Mouse (Mus musculus): ENCODE results near the gene Greb1. TPM values are rescaled to one million over a fixed set of nuclear protein-coding genes. Genes with fewer than 3 reads are reported as not detected.

Greb1 gene
- total RNA-seq, 1 experiment, result 3.2 TPM

GRCm38 (mm10) chr12:16844623-16845592 is 44.2 kb upstream of the Greb1 start:
- DNase-seq (ENCODE audit: low read depth, low spot score), result no peak
- no peaks in the 10 kb centered on the region for H3K36me3 ChIP-seq (ENCODE audit: control insufficient read depth, insufficient read depth, low read length, poor library complexity, severe bottlenecking)
- no peak for TF ChIP-seq HCFC1 (IDR thresholded peaks at IDR 0.05; ENCODE audit: borderline replicate concordance, insufficient read depth, low read length)
- no peak for TF ChIP-seq ZC3H11A (IDR thresholded peaks at IDR 0.05; ENCODE audit: borderline replicate concordance, low read depth, low read length)
- no peak for TF ChIP-seq ZNF384 (IDR thresholded peaks at IDR 0.05; ENCODE audit: low read depth, low read length)
- no peak for TF ChIP-seq CHD2 (IDR thresholded peaks at IDR 0.05; ENCODE audit: low read depth, low read length)
- TF ChIP-seq MAFK (IDR thresholded peaks at IDR 0.05; ENCODE audit: insufficient read depth, low read depth, low read length), result no peak
- H3K9me3 ChIP-seq (ENCODE audit: control insufficient read depth, insufficient read depth, low read depth, low read length), result no peaks in the 10 kb centered on the region
- peaks cover 0 to 3% of the 10 kb centered on the region in 2 experiments; a peak in 2 of 4 replicates for H3K4me1 ChIP-seq (ENCODE audit: control insufficient read depth in 2 of 2, insufficient read depth in 2 of 2, low read length in 2 of 2, poor library complexity in 1 of 2)
- no peak overlapping the region for H3K27ac ChIP-seq (ENCODE audit: insufficient read depth, low read depth, low read length, poor library complexity, severe bottlenecking)
- no peak overlapping the region for H3K9ac ChIP-seq (ENCODE audit: insufficient read depth, low read depth, low read length, poor library complexity, severe bottlenecking)
- in situ Hi-C loops (cut with MboI; ENCODE audit: low sequenced_read_pairs in 2 of 2, unreplicated experiment in 2 of 2), result no loop called here
- no peak overlapping the region for H3K4me3 ChIP-seq (ENCODE audit: insufficient read depth in 1 of 2, low read depth in 1 of 2, low read length in 2 of 2, poor library complexity in 1 of 2, severe bottlenecking in 1 of 2)

DNA sequence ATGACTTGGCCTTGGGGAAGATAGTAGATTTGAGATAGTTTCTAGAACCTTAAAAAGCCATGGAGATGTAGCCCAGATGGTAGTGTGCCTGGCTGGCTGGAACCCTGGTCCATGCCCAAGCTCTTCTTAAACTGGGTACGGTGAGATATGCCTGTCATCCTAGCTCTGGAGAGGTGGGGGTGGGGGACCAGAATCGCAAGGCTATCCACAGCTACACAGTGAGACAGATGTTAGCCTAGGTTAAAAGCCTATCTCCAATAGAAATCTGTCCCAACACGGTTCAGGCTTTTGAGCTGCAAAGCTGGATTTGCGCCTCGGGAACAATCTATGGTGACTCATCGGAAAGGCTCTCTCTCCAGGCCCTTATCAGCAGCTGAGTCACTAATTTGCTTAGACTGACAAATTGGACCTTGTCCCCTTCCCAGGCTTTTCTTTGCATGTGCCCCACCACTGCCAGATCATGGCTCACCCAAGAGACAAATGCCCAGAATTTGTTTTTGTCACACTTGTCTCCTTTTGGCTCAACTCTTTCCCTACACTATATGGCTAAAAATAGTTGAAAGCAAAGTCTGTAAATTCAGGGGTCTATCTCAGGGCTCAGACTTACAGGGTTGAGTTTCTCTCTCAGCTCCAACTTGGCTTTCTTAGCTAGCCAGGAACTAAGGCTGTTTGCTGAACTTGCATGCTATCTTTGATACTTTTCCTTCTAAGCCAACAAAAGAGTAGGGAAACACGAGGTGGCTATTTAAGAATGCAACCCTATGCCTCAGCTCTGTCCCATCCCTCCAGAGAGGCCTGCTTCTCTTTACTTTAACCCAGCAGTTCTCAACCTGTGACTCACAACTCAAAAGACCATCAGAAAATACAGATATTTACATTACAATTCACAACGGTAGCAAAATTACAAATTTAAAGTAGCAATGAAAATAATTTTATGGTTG is 40.4 kb upstream of the Greb1 start:
- no peak for DNase-seq (ENCODE audit: low read depth, low spot score)
- Histone ChIP-seq H3K4me1 (ENCODE audit: control insufficient read depth in 2 of 2, insufficient read depth in 2 of 2, low read length in 2 of 2, poor library complexity in 1 of 2) (no peaks in the 10 kb centered on the region; a peak in 1 of 4 replicates), H3K36me3 (ENCODE audit: control insufficient read depth, insufficient read depth, low read length, poor library complexity, severe bottlenecking) (no peaks in the 10 kb centered on the region), H3K27ac (ENCODE audit: insufficient read depth, low read depth, low read length, poor library complexity, severe bottlenecking) (no peak overlapping the region), H3K4me3 (ENCODE audit: insufficient read depth in 1 of 2, low read depth in 1 of 2, low read length in 2 of 2, poor library complexity in 1 of 2, severe bottlenecking in 1 of 2) (no peak overlapping the region), H3K9me3 (ENCODE audit: control insufficient read depth, insufficient read depth, low read depth, low read length) (no peaks in the 10 kb centered on the region), H3K9ac (ENCODE audit: insufficient read depth, low read depth, low read length, poor library complexity, severe bottlenecking) (no peak overlapping the region)
- in situ Hi-C loops (cut with MboI; ENCODE audit: low sequenced_read_pairs in 2 of 2, unreplicated experiment in 2 of 2), result no loop called here
- TF ChIP-seq MAFK (IDR thresholded peaks at IDR 0.05; ENCODE audit: insufficient read depth, low read depth, low read length) (0 out of 2 replicates have a peak, but pooled peaks have one; percentile 46), ZNF384 (IDR thresholded peaks at IDR 0.05; ENCODE audit: low read depth, low read length) (no peak)

- Histone ChIP-seq H3K36me3 (ENCODE audit: control insufficient read depth, insufficient read depth, low read length, poor library complexity, severe bottlenecking) (no peaks in the 10 kb centered on the region), H3K27ac (ENCODE audit: insufficient read depth, low read depth, low read length, poor library complexity, severe bottlenecking) (no peak overlapping the region), H3K4me1 (ENCODE audit: control insufficient read depth in 2 of 2, insufficient read depth in 2 of 2, low read length in 2 of 2, poor library complexity in 1 of 2) (no peaks in the 10 kb centered on the region; a peak in 1 of 4 replicates), H3K4me3 (ENCODE audit: insufficient read depth in 1 of 2, low read depth in 1 of 2, low read length in 2 of 2, poor library complexity in 1 of 2, severe bottlenecking in 1 of 2) (no peak overlapping the region), H3K9me3 (ENCODE audit: control insufficient read depth, insufficient read depth, low read depth, low read length) (no peaks in the 10 kb centered on the region), H3K9ac (ENCODE audit: insufficient read depth, low read depth, low read length, poor library complexity, severe bottlenecking) (no peak overlapping the region)
- no peak for DNase-seq (ENCODE audit: low read depth, low spot score)
- TF ChIP-seq HCFC1 (IDR thresholded peaks at IDR 0.05; ENCODE audit: borderline replicate concordance, insufficient read depth, low read length), result no peak
- no peak for TF ChIP-seq CHD2 (IDR thresholded peaks at IDR 0.05; ENCODE audit: low read depth, low read length)
- TF ChIP-seq MAFK (IDR thresholded peaks at IDR 0.05; ENCODE audit: insufficient read depth, low read depth, low read length), result no peak
- no peak for TF ChIP-seq ZC3H11A (IDR thresholded peaks at IDR 0.05; ENCODE audit: borderline replicate concordance, low read depth, low read length)
- no peak for TF ChIP-seq ZNF384 (IDR thresholded peaks at IDR 0.05; ENCODE audit: low read depth, low read length)
- in situ Hi-C loops (cut with MboI; ENCODE audit: low sequenced_read_pairs in 2 of 2, unreplicated experiment in 2 of 2), result loop anchor here in 1 of 2 experiments (5.0 kb wide), 1 partner anchor 35 kb away; no protein-coding TSS in a partner anchor
Measured at GRCm38 (mm10) chr12:16837766-16838165, 37.1 kb upstream of the Greb1 start.

DNA sequence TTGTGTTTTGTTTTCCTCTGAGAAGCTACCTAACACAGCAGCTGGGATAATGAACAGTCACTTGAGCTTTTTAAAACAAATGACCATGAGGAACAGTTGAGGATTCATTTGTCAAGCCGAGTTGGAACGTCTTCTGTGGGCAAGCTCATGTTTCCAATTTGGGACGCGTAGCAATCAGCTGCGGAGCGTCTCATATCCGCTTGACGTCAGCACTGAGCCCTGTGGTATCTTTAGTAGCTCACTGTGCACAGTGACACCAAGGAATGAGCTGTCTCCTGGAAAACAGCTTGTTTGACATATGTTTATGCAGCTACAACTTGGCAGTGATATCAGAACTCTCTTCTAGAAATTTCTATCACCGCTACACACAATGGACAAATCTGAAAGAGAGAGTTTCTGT is 35.5 kb upstream of the Greb1 start:
- no peaks in the 10 kb centered on the region for H3K36me3 ChIP-seq (ENCODE audit: control insufficient read depth, insufficient read depth, low read length, poor library complexity, severe bottlenecking)
- no peak for DNase-seq (ENCODE audit: low read depth, low spot score)
- H3K27ac ChIP-seq (ENCODE audit: insufficient read depth, low read depth, low read length, poor library complexity, severe bottlenecking), result no peak overlapping the region
- in situ Hi-C loops (cut with MboI; ENCODE audit: low sequenced_read_pairs in 2 of 2, unreplicated experiment in 2 of 2), result loop anchor here in 1 of 2 experiments (5.0 kb wide), 1 partner anchor 36 kb away; no protein-coding TSS in a partner anchor
- H3K9me3 ChIP-seq (ENCODE audit: control insufficient read depth, insufficient read depth, low read depth, low read length), result no peaks in the 10 kb centered on the region
- no peak overlapping the region for H3K9ac ChIP-seq (ENCODE audit: insufficient read depth, low read depth, low read length, poor library complexity, severe bottlenecking)
- TF ChIP-seq MAFK (IDR thresholded peaks at IDR 0.05; ENCODE audit: insufficient read depth, low read depth, low read length), result no peak
- no peak for TF ChIP-seq HCFC1 (IDR thresholded peaks at IDR 0.05; ENCODE audit: borderline replicate concordance, insufficient read depth, low read length)
- no peak for TF ChIP-seq ZNF384 (IDR thresholded peaks at IDR 0.05; ENCODE audit: low read depth, low read length)
- H3K4me1 ChIP-seq (ENCODE audit: control insufficient read depth in 2 of 2, insufficient read depth in 2 of 2, low read length in 2 of 2, poor library complexity in 1 of 2), result no peaks in the 10 kb centered on the region; a peak in 1 of 4 replicates
- no peak overlapping the region for H3K4me3 ChIP-seq (ENCODE audit: insufficient read depth in 1 of 2, low read depth in 1 of 2, low read length in 2 of 2, poor library complexity in 1 of 2, severe bottlenecking in 1 of 2)
